Mouse (Mus musculus) neural tube, embryonic 11.5 days (tissue): Measurements from ENCODE around the gene Prpf6. TPM values are rescaled to one million over a fixed set of nuclear protein-coding genes. Genes with fewer than 3 reads are reported as not detected.

Source experiments
- ATAC-seq: fragments of 200-750 bp; cut with Nextera tagmentation; 2 replicates; pipeline ENCODE4 v1.8.0; 2017; ENCODE audit warnings: moderate number of reproducible peaks, mild to moderate bottlenecking, moderate TSS enrichment, moderate library complexity; ENCODE audit not compliant: insufficient read depth, low FRiP score, low TSS enrichment
- DNase-seq: peaks from one replicate; pipeline ENCODE4 v3.0.0-alpha.2; 2015; ENCODE audit warnings: low spot score
- H3K27ac ChIP-seq: fragments of 300-500 bp; sonication (generic); 2 replicates; pipeline ENCODE4 v1.5.1; 2014; ENCODE audit warnings: low read depth, mild to moderate bottlenecking, low read length
- H3K27me3 ChIP-seq: fragments of 300-500 bp; sonication (generic); 2 replicates; pipeline ENCODE4 v1.6.1; 2014; ENCODE audit warnings: mild to moderate bottlenecking, low read length, mixed read lengths; ENCODE audit not compliant: control insufficient read depth, insufficient read depth
- H3K36me3 ChIP-seq: fragments of 300-500 bp; sonication (generic); 2 replicates; pipeline ENCODE4 v1.6.1; 2014; ENCODE audit warnings: mild to moderate bottlenecking, low read length, moderate library complexity, mixed read lengths; ENCODE audit not compliant: control insufficient read depth, insufficient read depth
- H3K4me1 ChIP-seq: fragments of 300-500 bp; sonication (generic); 2 replicates; pipeline ENCODE4 v1.6.1; 2014; ENCODE audit warnings: low read length, mixed read lengths; ENCODE audit not compliant: control insufficient read depth, insufficient read depth
- H3K4me2 ChIP-seq: fragments of 300-500 bp; sonication (generic); 2 replicates; pipeline ENCODE4 v1.6.1; 2014; ENCODE audit warnings: low read depth, mild to moderate bottlenecking, moderate library complexity
- H3K4me3 ChIP-seq: fragments of 300-500 bp; sonication (generic); 2 replicates; pipeline ENCODE4 v1.5.1; 2014; ENCODE audit warnings: low read depth, low read length
- H3K9ac ChIP-seq: fragments of 300-500 bp; sonication (generic); 2 replicates; pipeline ENCODE4 v1.6.1; 2014; ENCODE audit warnings: mild to moderate bottlenecking, low read length
- H3K9me3 ChIP-seq: fragments of 300-500 bp; sonication (generic); 2 replicates; pipeline ENCODE4 v1.6.1; 2016; ENCODE audit warnings: low read length; ENCODE audit not compliant: control insufficient read depth
- WGBS: fragments of 180-500 bp; shearing (Covaris S2); extraction: QIAGEN DNeasy Blood & Tissue Kit; methylation state at CpG from one replicate; pipeline ENCODE4 v1.1.7; 2014; 5-methylcytosine and 5-hydroxymethylcytosine counted together
- polyA plus RNA-seq: library from polyadenylated mRNA; unstranded; fragments of >200 nt; fragmentation: Nextera tagmentation; extraction: Ambion mirVana; gene quantifications from 2 replicates; pipeline ENCODE4 v1.2.1, GENCODE M21; 2014

The Prpf6 gene
- polyA plus RNA-seq, 1 experiment from 2014 or later, result 85.1 TPM

GRCm38 (mm10) chr2:181570375-181570774 is 21.3 kb upstream of the Prpf6 start:
- Histone ChIP-seq H3K4me1 (no peaks in the 10 kb centered on the region), H3K4me2 (no peak overlapping the region), H3K27ac (no peak overlapping the region), H3K4me3 (no peak overlapping the region), H3K27me3 (no peaks in the 10 kb centered on the region), H3K36me3 (no peaks in the 10 kb centered on the region), H3K9me3 (no peaks in the 10 kb centered on the region), H3K9ac (no peak overlapping the region)
- 86% methylated on average over 8 of the region's 8 CpGs for WGBS
- ATAC-seq (no peak), DNase-seq (no peak)

DNA sequence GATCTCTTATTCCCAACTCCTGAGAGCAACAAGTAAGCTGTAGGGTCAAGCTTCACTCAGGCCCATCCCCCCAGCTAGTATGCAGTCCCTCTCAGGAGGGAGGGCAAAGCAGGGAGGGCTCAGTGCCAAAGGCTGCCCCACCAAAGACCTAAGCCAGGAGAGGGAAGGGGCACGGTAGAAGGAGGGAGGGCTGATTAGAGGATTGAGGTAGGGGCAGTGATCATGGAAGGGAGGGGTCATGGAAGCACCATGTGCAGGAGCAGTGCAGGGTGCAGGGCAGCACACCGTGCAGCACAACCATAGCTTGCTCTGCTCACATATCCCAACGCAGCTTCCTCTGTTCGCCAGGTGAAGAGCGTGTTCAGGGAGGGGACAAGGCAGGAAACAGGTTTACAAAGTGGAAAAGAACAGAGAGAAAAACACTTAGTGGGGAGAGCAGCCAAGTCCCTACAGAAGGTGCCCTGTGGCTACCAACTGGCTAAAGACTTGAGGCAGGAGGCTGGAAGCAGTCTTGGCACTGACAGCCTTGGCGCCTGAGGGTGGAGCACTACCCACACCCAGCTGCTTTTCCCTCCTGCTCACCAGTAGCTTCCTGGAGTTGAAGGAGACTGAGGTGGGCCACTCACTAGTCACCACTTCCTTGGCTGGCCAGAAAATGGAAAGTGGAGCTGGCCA is 20.6 kb upstream of the Prpf6 start:
- Histone ChIP-seq H3K27me3 (no peaks in the 10 kb centered on the region), H3K9ac (no peak overlapping the region), H3K4me3 (no peak overlapping the region), H3K4me1 (no peaks in the 10 kb centered on the region), H3K4me2 (no peak overlapping the region), H3K9me3 (no peaks in the 10 kb centered on the region), H3K27ac (no peak overlapping the region), H3K36me3 (no peaks in the 10 kb centered on the region)
- DNase-seq (no peak), ATAC-seq (no peak)
- WGBS, result 67% methylated on average over 6 of the region's 6 CpGs

- Histone ChIP-seq H3K27me3 (no peaks in the 10 kb centered on the region), H3K9me3 (no peaks in the 10 kb centered on the region), H3K4me2 (no peak overlapping the region), H3K27ac (no peak overlapping the region), H3K36me3 (no peaks in the 10 kb centered on the region), H3K4me3 (no peak overlapping the region), H3K4me1 (no peaks in the 10 kb centered on the region), H3K9ac (no peak overlapping the region)
- no peak for ATAC-seq
- 89% methylated on average over 11 of the region's 11 CpGs for WGBS
- no peak for DNase-seq
These were observed 19.6 kb upstream of the Prpf6 start for GRCm38 (mm10) chr2:181571941-181572670.

- Histone ChIP-seq H3K36me3 (no peaks in the 10 kb centered on the region), H3K27me3 (no peaks in the 10 kb centered on the region), H3K4me1 (no peaks in the 10 kb centered on the region), H3K27ac (no peak overlapping the region), H3K9me3 (no peaks in the 10 kb centered on the region), H3K4me3 (no peak overlapping the region), H3K4me2 (no peak overlapping the region), H3K9ac (no peak overlapping the region)
- DNase-seq, result no peak
- WGBS, result 91% methylated on average over 15 of the region's 15 CpGs
- no peak for ATAC-seq
These were observed 18.4 kb upstream of the Prpf6 start for GRCm38 (mm10) chr2:181572921-181573920.

DNA sequence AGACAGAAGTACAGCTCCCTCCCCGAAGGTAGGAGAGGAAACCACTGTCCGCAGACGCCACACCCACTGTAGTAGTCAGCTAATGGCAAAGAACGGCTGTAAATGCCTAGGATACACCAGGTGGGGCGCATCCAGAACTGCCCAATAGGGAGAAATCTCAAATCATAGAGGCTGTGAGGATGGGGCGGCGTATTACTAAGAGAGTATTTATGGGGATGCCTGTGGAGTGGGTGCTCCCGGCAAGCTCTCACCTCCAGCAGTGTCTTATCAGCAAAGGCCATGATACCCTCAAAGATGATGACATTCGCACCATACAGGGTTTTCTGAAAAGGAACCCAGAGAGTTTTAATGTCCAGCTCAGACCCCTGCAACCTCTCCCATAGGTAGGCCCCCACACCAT is 17.7 kb upstream of the Prpf6 start:
- no peak overlapping the region for H3K4me2 ChIP-seq
- no peak for DNase-seq
- no peak overlapping the region for H3K27ac ChIP-seq
- no peaks in the 10 kb centered on the region for H3K4me1 ChIP-seq
- H3K9me3 ChIP-seq, result no peaks in the 10 kb centered on the region
- no peak overlapping the region for H3K4me3 ChIP-seq
- 97% methylated on average over 9 of the region's 9 CpGs for WGBS
- H3K9ac ChIP-seq, result no peak overlapping the region
- ATAC-seq, result no peak
- no peaks in the 10 kb centered on the region for H3K36me3 ChIP-seq
- no peaks in the 10 kb centered on the region for H3K27me3 ChIP-seq

DNA sequence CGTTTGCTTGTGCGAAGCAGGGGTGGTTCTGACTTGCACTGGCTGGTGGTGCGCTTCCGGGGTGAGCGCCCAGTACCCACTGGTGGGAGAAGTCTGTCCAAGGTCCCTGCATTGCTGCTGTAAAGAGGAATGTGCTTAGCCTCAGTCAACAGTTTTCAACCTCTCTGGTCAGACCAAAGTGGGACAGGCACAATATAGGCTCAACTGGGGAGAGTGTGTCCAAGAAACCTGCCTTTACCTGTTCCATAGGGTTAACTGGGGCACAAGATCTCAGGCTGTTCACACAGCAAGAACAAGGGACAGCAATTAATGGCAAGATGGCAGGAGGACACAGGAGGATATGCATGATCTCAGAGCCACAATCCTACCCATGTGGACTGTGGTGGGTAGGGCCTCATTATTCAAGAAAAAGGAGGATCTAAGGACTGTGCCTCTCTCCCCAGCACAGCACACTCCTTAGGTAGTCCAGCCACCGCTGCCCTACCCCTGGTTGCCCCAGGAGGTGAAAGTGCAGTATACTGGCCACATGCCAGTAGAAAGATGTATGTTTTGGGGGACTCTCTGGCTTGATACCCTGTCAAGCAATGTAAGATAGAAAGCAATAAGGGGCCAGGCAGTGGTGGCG is 16.6 kb upstream of the Prpf6 start:
- H3K4me2 ChIP-seq, result no peak overlapping the region
- no peaks in the 10 kb centered on the region for H3K36me3 ChIP-seq
- H3K4me1 ChIP-seq, result no peaks in the 10 kb centered on the region
- WGBS, result 94% methylated on average over 7 of the region's 7 CpGs
- H3K9ac ChIP-seq, result no peak overlapping the region
- DNase-seq (no peak), ATAC-seq (no peak)
- H3K27ac ChIP-seq, result no peak overlapping the region
- H3K27me3 ChIP-seq, result no peaks in the 10 kb centered on the region
- H3K9me3 ChIP-seq, result no peaks in the 10 kb centered on the region
- H3K4me3 ChIP-seq, result no peak overlapping the region

- 91% methylated on average over 2 of the region's 2 CpGs for WGBS
- no peak overlapping the region for H3K9ac ChIP-seq
- H3K27ac ChIP-seq, result no peak overlapping the region
- H3K4me1 ChIP-seq, result 0 out of 2 replicates have a peak, but pooled peaks cover 8% of the 10 kb centered on the region
- no peaks in the 10 kb centered on the region for H3K9me3 ChIP-seq
- H3K4me2 ChIP-seq, result no peak overlapping the region
- H3K36me3 ChIP-seq, result no peaks in the 10 kb centered on the region; the same call in 1 of the 2 replicates
- ATAC-seq (no peak), DNase-seq (no peak)
- H3K4me3 ChIP-seq, result no peak overlapping the region
- H3K27me3 ChIP-seq, result no peaks in the 10 kb centered on the region
These were observed 15.1 kb upstream of the Prpf6 start for GRCm38 (mm10) chr2:181576613-181577012.

GRCm38 (mm10) chr2:181577126-181577525 is 14.5 kb upstream of the Prpf6 start:
- Histone ChIP-seq H3K27me3 (no peaks in the 10 kb centered on the region), H3K36me3 (no peaks in the 10 kb centered on the region; the same call in 1 of the 2 replicates), H3K9ac (no peak overlapping the region), H3K27ac (no peak overlapping the region), H3K9me3 (no peaks in the 10 kb centered on the region), H3K4me3 (no peak overlapping the region), H3K4me2 (no peak overlapping the region), H3K4me1 (0 out of 2 replicates have a peak, but pooled peaks cover 9% of the 10 kb centered on the region)
- DNase-seq, result no peak
- 60% methylated on average over 2 of the region's 2 CpGs for WGBS
- ATAC-seq, result no peak
